Mouse (Mus musculus): ENCODE results near the gene Dhdds.
"Not testable (repeated sequence)": the region's sequence is repeated elsewhere in the genome, so short reads cannot be mapped to it uniquely, and the experiment has no call there.

Dhdds gene

DNA sequence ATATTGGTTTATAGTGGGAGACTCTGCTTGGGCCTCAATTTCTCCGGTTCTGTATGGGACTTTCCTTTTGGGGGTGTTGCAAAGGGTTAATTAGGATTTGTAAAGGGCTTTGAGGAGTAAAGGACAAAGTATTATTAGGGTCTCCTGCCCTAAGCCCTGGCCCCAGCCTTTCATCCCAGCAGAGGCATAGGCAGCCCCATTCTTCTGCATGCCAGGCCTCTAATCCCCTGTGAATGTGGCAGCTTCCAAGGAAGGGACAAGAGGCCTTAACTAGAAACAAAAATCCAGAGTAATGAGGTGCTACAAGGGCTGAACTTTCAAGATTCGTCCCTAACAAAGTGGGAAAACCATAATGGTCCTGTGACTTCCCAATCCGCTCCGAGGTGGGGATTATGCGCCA lies 2.2 kb upstream of the Dhdds start:
- no peak for DNase-seq

DNA sequence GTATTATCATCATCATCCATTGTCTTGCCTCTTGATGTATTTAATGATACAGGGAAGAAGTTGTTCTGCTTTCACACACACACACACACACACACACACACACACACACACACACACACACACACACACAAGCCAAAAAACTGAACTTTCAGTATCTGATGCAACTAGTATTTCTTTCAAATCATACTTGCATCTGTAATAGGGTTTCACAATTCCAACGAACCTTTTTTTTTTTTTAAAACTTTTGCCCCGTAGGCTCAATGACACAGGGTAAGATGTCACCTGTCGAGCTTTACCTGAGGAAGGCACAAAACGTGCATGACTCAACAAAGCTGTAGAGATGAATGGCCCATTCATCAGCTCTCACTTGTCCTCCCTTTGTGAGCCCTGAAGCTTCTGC lies 1.5 kb upstream of the Dhdds start:
- no peak for DNase-seq

DNA sequence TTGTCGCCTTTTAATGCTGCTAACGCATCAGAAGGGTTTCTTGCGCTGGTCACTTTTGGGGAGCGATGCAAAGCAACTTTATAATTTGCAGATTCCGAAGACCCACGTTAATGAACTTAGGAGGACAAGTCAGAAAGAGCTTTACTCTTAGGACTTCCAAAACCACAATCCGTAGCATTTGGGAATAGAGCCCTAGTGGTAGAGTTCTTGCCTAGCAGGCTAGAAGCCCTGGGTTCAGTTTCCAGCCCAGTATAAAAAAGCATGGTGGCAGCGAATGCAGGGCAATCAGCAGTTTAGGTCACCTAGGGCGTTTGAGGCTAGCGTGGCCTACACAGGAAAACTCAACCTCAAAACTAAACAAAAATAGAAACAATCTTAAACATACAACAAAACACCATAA lies 992 bp upstream of the Dhdds start:
- DNase-seq = no peak

DNA sequence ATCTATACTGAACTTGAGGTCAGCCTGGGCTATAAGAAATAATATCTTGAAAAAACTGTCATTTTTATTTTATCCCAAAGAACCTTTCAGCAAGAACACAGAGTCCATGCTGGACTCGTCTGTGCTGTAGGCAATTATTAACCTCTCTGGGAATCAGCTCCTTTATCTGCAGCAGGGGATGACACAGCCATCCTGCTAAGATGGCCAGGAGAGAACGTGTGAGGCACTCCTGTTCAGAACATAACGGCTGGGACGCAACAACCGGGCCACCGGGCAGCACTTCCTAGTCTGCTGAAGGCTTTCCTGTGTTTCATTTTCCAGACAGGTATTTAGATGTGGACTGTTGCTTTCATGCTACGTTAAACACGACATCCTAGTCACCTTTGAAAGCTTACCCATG lies 6.0 kb downstream of the Dhdds start:
- no peak for DNase-seq

DNA sequence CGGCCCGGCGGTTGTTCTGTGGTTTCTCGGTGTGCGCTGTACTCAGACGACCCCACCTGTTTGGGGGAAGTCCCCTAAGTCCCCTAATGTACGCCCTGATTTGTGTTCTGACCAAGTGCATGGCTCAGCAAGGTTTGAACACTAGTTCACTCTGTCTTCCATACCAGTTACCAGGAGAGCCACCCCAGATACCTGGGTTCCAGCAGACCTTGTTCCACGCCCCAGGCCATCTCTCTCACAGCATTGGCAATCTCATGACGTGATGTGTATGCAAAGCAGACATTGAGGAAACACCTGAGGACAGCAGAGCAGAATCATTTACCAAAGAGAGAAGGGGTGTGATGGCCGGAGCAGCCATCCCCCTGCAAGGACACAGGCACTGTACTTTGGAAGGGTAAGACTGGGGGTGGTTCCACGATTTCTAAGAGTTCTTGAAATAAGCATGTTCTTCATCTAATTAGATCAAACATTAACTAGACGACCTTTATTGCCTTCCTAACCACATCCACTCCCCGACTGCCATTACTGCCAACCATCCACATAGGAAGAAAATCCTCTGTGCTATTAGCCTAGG lies 9.5 kb downstream of the Dhdds start:
- DNase-seq = no peak

DNA sequence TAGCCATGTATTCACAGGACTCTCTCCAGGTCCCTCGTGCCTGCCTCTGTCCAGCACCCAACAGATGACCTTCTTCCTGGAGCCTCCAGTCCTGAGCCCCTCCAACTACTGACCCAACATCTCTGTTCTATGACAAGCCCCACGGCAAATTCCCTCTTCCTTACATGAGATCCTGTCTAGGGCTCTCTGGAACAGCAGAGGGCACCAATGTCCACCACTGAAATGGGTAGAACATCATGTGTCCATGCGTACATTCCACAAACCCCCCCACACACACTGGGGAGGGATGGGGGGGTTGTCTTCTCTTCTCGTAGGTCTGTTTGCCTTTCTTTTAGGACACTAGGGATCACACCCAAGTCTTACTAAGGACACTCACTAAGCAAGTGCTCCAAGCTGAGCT lies 10.7 kb downstream of the Dhdds start:
- no peak for DNase-seq

DNA sequence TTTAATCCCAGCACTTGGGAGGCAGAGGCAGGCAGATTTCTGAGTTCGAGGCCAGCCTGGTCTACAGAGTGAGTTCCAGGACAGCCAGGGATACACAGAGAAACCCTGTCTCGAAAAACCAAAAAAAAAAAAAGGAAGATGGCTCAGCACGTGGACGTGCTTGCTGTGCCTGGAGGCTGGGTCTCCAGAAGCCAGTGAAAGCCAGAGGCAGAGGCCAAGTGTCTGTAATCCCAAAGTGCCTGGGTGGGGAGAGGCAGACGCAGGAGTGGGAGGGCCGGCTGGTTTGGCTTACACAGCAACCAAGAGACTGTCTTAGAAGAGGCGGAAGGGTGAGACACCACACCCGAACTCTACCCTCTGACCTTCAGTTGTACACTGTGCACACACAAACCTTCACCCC lies 12.4 kb downstream of the Dhdds start:
- not testable (repeated sequence) for DNase-seq

DNA sequence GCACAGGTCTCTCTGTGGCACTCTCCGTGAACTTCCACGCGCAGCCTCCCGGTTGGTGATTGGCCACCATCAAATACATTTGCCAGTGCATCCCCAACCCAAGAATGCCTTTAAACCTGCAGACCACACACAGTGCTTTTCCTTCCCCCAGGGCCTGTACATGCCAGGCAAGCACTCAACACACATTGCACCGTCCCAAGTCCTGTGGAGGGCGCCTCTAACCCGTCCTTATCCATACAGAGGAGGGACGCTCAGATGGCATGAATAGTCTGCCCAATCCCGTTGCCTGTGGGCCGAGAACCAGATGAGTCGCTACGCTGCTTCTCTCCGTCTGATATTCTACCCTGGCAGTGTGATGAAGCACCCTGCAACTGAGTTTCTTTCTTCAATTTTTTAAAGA lies 17.8 kb downstream of the Dhdds start:
- DNase-seq = no peak

DNA sequence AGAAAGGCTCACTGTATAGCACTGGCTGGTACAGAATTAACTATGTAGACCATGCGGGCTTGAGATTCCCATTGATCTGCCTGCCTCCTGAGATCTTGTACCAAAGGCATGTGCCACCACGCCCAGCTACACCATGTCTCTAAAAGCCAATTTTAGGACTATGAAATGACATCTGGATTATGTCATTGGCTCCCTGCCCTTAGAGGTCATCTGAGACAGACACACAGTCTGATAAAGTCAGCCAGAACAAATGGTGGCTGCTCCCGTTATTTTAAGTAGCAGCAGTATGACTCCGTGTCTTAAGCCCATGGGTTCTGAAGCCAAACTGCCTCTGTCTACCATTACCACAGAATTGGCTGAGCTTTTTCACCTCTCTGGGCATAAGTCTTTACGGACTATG lies 20.2 kb downstream of the Dhdds start:
- no peak for DNase-seq

DNA sequence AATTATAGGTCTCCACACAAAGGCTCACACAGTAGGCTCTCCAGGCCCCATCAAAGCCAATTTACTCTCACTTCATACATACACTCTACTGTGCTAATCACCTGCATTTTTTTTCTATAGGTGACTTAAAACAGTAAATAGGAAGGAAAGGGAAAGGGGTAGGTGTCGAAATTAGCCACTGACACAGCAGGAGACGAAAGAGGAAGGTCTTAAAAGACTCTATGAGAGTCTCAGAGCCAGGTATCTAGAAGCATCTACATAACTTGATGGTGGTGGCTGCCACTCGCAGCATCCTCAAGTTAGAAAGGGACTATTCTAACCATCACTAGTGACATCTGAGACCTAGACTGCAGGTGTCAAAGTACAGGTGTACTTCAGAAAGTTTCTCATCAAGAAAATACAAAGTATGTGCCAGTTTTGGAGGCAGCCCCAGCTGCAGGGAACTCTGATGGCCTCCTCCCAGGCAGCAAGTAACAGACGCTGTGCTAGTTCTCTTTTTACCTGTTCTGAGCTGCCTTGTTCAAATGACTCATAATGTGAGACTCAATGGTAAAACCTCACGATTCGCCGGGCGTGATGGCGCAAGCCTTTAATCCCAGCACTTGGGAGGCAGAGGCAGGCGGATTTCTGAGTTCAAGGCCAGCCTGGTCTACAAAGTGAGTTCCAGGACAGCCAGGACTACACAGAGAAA lies 22.6 kb downstream of the Dhdds start:
- no peak for DNase-seq

DNA sequence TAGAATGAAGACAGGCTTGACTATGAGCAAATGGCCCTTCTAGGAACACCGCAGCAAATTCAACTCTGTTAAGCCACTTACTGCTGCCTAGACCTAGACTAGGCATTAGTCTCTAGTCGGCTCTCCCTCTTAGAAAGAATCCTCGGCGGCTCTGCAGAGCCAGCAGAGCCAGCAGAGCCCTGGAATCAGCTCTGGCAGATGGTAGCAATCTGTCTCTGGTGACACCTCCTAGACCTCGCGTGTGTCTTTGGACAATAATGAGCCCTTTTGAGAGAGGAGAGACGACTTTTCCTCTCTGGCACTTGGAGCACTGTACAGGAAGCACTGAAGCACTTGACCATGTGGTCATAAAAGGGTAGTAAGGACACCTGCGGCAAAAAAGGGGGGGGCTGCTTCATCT lies 29.0 kb downstream of the Dhdds start:
- peak; percentile 32 to 50 for DNase-seq

DNA sequence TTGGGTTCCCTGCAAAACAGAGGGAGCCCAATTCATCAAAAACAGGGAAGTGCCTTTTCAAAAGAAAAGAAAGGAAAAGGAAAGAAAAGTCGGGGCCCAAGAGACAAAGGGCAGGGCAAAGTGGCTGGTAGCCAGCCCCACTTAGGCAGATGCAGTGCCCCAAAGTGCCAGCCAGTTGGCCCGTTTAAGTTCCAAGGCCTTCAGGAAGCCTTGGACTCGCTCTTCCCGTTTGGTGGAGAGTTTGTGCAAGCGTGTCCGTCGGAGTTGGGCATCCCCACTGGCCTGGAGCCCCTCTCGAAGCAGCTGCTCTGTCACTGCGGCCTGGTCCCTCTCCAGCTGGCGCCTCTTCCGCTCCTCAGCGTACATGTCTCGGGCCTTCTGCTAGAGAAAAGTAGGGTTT lies 29.8 kb downstream of the Dhdds start:
- peak; percentile 28 to 40 for DNase-seq

DNA sequence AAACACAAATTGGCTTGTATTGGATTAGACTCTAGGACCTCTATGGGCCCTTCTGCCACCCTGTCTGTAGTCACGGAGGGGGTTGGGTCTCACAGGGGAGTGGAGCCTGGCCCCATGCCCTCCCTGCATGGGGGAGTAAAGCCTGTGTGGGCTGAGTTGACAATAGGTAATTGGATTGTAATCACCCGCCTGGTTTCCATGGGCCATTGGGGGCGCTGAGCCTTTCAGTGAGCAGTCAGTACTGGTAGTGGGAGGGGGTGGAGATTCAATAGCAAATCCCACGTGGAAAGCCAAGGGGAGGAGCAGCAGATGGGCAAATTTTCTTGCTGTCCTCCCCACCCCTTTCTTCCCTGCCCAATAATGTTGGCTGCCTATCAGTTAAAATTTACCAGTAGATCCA lies 30.5 kb downstream of the Dhdds start:
- DNase-seq = peak; percentile 13 to 41

DNA sequence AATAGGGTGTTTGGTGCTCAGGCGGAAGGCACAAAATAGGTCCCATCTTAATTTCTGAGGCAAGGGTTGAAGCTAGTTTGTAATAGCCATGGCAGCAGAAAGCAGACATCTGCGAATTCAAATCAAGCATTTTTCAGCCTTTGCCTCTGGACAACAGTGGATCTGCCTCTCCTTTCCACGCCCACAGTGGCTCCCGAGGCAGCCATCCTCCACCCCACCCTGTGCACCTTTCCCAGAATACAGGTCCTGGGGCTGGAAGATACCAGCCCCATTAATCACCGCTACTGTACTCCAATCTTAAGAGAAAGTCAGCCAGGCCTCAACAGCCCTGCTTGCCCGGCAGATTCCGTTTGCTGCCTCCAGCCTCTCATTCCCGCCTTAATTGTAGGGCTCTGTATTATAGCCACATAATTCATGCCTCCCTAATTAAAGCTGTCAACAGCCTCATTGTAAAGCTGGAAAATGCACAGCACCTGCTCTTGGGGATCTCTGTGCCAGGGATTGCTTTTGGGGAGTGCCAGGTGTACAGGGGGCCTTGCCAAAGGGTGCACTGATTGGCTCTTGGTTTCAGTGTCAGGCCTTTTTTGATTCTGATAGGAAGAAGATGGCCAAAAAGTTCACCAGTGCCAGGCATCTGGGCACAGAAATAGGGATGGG lies 31.5 kb downstream of the Dhdds start:
- peak; percentile 18 to 20 for DNase-seq

DNA sequence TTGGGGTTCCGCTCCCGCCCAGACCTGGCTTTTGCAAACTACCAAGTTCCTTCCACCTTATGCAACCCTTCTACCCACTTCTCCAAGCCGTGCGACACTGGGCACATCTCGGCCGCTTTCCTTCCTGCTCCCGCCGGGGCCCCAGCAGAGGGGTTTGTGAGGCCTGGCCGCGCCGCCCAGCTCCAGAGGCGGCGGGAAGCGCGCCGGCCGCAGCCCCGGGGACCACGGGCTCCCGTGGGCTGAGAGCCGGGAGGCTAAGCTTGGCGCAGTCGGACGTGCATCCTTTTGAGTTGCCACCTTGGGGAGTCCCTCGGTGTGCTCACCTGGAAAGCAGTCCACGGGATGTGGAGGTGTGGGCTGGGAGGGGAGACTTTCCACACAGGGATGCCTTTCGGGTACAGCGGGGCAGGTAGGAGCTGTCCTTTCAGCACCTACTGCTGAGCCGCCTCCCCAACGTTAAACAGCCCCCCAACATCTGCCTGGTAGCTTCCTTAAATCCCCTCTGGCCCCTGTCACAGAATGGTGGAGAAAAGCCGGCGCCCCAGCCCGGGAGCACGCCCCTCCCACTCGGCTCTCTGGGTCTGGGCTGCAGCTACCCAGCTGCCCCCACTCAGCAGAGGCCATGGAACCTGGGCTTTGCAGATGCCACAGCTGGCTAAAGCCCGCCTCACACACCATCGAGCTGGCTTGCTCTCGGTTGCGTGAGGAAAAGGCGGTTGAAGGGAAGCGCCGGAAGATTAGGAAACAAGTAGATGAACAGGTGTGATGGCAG lies 32.4 kb downstream of the Dhdds start, which contains the start of gene Hmgn2:
TSS of gene Hmgn2 (minus strand) at position 501 of the 772 bp plus-strand sequence.
- DNase-seq = peak; percentile 59 to 64

DNA sequence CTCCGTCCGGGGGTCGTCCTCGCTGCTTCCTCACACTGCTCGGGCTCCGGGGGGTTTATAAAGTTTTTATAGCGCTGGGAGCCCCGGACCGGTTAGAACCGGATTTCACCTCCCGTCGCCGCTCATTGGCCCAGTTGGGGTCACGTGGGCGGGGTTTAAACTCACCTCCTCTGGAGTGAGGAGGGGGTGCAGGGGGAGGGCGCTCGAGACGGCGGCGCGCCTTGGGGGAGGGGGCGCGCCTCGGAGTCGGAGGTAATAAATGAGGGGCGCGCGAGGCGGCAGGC lies 32.9 kb downstream of the Dhdds start:
- DNase-seq = peak; percentile 92 to 96

DNA sequence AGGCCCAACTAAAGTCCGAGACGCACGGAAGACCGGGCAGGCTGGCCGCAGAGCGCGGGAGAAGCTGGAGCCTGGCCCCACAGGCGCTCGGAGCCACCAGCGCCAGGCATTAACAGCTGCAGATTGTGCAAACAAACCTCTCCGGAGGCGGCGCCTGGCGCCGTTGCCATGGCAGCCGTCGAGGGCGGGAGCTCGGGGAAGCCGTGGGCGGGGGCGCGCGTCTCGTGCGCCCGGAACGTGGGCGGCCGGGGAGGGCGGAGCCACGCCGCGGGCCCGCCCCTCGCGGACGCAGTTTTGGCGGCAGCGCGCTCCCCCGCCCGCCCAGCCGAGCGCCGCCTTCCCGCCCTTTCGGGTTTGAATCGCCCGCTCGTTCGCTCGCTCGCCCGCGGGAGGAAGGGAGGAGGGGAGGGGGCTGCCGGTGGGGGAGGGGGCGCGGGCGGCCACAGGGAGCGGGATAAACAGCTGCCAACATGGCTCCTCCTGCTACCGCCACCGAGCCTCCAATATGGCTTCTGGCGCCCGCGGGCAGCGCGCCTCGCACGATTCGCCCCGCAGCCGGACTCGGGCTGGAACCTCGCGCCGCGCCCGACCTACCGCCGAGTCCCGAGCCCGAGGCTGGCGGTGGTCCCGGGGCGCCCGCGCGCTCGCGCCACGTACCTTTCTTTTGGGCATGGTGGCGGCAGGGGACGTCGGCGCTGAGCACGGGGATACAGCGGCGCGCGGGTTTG lies 33.4 kb downstream of the Dhdds start:
- DNase-seq = peak; percentile 97 to 99

DNA sequence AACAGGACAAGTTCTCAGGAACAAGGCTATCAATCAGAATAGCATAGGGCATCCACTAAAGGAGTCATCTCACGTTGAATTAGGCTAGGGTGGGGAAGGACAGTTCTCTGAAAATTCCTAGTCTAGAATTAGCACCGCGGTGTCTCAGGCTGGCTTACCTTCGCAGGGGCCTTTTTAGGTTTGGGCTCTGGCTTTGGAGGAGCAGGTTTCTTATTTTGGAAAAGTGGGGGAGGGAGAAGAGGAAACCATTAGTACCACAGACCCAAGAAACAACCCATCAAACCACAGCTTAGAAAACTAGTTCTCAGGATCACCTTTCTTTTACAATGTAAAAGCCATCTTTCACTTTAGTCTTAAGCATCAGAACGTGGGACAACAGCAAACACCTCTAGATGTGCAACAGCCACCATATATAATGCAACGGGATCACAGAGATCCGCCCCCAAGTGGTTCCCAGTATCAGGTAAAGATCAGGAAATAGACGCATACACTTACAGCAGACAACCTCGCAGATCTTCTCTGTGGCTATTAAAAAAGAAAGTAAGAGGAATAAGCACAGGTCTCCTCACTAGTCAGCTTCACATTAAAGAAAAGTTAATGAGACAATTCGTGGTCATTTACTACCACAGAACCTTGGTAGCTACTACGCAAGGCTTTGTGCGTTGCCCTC lies 34.3 kb downstream of the Dhdds start:
- no peak for DNase-seq

DNA sequence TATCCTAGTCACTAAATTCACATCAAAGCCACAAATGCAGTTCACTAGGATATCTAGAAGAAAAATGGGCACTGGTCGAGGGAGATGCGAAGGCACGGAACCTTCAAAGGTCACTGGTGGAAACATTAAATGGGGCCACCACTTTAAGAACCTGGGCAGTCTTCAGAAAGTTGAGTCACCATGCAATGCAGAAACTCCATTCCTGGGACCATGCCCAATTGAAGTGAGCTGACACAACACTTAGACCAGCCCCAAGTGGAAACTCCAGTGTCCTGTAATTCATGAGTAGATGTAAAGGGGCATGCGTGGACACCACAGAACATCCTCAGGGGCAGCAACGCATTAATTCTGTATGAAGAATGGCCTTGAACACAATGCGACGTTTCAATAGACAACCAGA lies 38.2 kb downstream of the Dhdds start:
- no peak for DNase-seq

DNA sequence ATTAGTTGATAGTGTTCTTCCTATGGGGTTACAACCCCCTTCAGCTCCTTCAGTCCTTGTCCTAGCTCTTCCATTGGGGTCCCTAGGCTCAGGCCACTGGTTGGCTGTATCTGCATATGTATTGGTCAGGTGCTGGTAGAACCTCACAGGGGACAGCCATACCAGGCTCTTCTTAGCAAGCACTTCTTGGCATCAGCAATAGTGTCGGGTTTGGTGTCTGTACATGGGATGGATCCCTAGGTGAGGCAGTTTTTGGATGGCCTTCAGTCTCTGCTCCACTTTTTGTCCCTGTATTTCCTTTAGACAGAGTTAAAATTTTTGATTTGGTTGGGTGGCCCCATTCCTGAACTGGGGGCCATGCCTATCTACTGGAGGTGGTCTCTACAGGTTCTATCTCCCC lies 41.8 kb downstream of the Dhdds start:
- no peak for DNase-seq

DNA sequence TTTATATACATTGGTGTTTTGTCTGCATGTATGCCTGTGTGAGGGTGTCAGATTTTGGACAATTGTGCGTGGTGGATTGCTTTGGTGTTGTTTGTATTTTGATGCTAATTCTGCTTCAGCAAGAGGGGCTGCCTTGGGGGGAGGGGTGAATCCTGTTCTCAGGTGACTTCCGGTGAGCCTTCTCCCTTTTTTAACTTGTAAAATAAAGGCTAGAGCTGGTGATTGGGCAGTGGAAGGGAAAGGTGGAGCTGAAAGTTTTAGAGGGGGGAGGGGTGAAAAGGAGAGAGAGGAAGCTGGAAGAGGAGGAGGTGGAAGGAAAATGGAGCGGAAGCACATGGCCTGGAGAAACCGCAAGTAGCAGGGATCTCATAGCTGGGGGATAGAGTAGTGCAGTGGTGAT lies 44.4 kb downstream of the Dhdds start:
- DNase-seq = no peak

DNA sequence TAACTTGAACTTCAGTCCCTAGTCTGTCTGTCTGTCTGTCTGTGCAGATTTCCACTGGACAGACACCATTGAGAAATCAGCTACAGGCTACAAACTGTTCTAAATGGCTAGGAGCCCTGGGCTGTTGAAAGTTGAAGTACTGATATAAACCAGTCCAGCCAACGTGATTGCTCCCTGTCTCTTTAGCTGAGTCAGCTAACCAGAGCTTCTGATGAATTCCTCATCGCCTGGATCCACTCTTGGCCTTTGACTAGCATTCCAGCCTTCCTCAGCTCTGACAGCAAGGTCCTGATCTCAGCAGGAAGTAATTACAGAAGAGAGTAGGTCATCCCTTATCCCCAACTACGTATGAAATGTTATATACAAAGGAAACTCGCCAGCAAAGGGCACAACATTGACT lies 54.0 kb downstream of the Dhdds start:
- DNase-seq = no peak

DNA sequence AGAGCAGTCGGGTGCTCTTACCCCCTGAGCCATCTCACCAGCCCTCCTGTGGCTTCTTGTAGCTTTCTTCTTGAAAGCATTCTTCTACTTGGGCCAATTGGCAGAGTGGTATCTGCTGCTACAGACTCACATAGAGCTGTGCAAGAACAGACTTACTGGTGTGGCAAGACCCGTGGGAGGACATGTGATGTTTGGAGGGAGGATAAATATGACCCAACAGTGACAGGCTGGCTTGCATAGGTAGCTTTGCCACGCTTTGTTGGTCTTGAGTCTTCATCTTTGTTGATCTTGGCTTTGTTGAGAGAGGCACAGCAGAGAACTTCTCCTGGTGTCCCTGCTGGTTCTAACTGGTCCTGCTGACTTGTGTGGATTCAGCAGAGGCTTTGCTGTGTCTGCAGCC lies 56.9 kb downstream of the Dhdds start:
- DNase-seq = no peak

All from cerebellum, postnatal 25 days (tissue).